Mouse (Mus musculus): ENCODE data around the gene Nsmce3. TPM values are rescaled to one million over a fixed set of nuclear protein-coding genes. Genes with fewer than 3 reads are reported as not detected.
A peak's percentile ranks its signal among the peaks of the same experiment; 100 is the strongest.

The Nsmce3 gene
- polyA plus RNA-seq, 1 experiment from 2014 or later = 13.4 TPM

DNA sequence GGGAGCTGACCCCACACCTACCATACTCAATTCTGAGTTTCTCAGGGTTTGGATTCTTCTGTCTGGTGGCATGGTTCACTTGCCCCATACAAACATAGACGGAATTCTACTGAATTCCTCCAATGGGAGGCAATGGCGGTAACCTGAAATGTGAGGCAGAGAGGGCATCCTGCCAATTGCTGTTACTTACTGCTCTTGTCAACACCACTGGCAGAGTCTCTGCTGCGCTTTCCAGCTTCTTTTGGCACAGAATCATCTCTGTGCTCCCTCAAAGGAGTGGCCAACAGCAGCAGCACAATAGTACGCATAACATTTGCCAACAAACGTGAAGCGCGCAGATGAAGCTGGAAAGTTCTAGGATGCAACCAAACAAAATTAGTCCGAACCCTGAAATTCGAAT is 17.1 kb upstream of the Nsmce3 start:
- 88% methylated on average over 9 of the region's 9 CpGs for WGBS
- H3K9me3 ChIP-seq = no peaks in the 10 kb centered on the region
- H3K4me2 ChIP-seq (replicated peaks) = no peak overlapping the region
- no peak for ATAC-seq (ENCODE audit: insufficient number of reproducible peaks, insufficient read depth, low FRiP score, low TSS enrichment)
- no peaks in the 10 kb centered on the region for H3K36me3 ChIP-seq
- no peaks in the 10 kb centered on the region for H3K4me1 ChIP-seq
- no peaks in the 10 kb centered on the region for H3K27me3 ChIP-seq
- H3K27ac ChIP-seq = no peak overlapping the region
- H3K4me3 ChIP-seq = no peak overlapping the region
- no peak overlapping the region for H3K9ac ChIP-seq

DNA sequence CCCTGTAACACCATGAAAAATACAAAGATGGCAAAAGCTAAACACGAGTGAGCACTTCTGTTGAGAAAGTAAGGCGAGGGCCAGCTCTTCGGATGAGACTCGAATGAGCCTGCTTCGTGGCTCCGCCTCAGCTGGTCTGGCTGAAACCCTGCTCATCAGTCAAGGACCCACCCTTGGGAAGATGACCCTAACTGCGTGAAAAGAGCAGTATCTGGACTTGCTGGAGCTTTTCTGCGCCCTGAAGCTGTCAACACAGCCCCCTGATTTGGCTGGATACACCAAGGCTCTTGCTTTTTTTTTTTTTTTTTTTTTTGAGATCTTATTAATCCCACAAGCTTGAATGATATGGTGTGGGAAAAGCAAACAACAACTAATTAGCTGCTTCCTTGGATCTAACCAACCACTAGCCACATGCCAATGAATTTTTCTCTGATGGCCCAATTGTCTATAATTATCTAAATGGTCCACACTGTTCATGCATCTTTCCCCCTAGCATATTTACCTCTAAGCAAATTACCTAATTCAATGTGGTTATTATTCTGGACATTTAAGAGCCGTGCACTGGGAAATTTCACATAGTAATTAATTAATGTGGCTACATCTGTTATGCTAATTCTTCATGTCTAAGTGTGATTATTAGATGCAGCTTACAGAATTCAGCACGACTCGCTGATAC is 11.5 kb upstream of the Nsmce3 start:
- WGBS = 65% methylated on average over 11 of the region's 11 CpGs
- Histone ChIP-seq H3K9me3 (no peaks in the 10 kb centered on the region), H3K4me3 (no peak overlapping the region), H3K9ac (no peak overlapping the region), H3K4me1 (no peaks in the 10 kb centered on the region), H3K27ac (no peak overlapping the region), H3K4me2 (replicated peaks) (no peak overlapping the region), H3K27me3 (no peaks in the 10 kb centered on the region), H3K36me3 (no peaks in the 10 kb centered on the region)
- no peak for ATAC-seq (ENCODE audit: insufficient number of reproducible peaks, insufficient read depth, low FRiP score, low TSS enrichment)

DNA sequence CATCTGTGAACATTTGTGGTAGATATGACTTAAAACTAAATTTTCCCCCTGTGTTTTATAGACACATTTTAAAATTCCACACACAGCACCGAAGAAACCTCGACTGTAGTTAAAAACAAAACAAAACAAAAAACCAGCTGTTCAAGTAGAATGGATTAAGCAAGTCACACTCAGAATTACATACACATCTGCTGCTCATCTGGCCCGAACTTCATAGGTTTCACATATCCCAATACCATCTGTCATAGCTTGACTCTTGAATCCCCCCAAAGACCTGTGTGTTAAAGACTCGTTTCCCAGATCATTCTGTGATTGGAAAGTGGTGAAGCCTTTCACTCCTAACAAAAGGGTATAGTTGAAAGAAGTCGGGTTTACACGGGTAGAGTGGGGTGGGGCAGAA is 9.4 kb upstream of the Nsmce3 start:
- H3K4me3 ChIP-seq = no peak overlapping the region
- H3K36me3 ChIP-seq = no peaks in the 10 kb centered on the region
- H3K27me3 ChIP-seq = no peaks in the 10 kb centered on the region
- 57% methylated on average over 6 of the region's 6 CpGs for WGBS
- H3K9ac ChIP-seq = no peak overlapping the region
- no peak for ATAC-seq (ENCODE audit: insufficient number of reproducible peaks, insufficient read depth, low FRiP score, low TSS enrichment)
- no peak overlapping the region for H3K4me2 ChIP-seq (replicated peaks)
- H3K4me1 ChIP-seq = no peaks in the 10 kb centered on the region
- H3K9me3 ChIP-seq = no peaks in the 10 kb centered on the region
- no peak overlapping the region for H3K27ac ChIP-seq

DNA sequence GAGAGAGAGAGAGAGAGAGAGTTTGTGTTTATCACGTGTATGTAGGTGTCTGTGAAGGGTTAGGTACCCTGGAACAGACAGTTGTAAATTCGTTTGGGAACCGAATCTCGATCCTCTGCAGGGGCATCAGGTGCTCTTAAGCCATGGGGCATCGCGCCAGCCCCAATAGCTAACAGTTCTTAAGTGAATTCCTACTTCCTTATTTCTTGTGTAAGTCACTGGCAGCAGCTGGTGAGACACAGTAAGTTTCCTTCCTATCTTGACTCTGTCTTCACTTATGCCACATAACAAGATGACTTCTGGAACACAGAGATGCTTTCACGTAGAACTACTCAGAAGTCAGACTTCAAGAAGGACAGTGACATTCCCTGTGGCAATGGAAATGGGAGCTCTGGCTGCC is 8.6 kb upstream of the Nsmce3 start:
- no peak overlapping the region for H3K4me3 ChIP-seq
- H3K27me3 ChIP-seq = no peaks in the 10 kb centered on the region
- H3K9ac ChIP-seq = no peak overlapping the region
- H3K36me3 ChIP-seq = no peaks in the 10 kb centered on the region
- H3K4me1 ChIP-seq = no peaks in the 10 kb centered on the region
- no peak for ATAC-seq (ENCODE audit: insufficient number of reproducible peaks, insufficient read depth, low FRiP score, low TSS enrichment)
- H3K9me3 ChIP-seq = no peaks in the 10 kb centered on the region
- H3K4me2 ChIP-seq (replicated peaks) = no peak overlapping the region
- WGBS = 77% methylated on average over 7 of the region's 7 CpGs
- no peak overlapping the region for H3K27ac ChIP-seq

DNA sequence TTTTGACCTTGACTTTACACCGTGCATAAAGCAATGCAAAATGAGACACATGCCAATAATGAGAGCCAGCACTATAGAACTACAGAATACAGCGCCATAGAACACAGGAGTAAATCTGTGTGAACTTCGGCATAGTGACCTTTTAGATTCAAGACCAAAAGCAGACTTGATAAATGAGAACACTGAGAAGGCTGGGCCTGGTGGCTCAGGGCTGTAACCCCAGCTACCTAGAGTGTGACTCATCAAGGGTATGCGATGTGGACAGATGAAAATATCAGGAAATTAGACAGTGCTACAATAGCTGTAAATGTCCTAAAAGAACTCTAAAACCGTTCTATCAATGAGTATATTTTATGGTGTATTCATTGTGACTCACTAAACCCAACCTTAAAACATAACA is 7.6 kb upstream of the Nsmce3 start:
- 63% methylated on average over 5 of the region's 5 CpGs for WGBS
- H3K4me3 ChIP-seq = no peak overlapping the region
- no peak overlapping the region for H3K27ac ChIP-seq
- no peaks in the 10 kb centered on the region for H3K9me3 ChIP-seq
- H3K9ac ChIP-seq = no peak overlapping the region
- no peaks in the 10 kb centered on the region for H3K27me3 ChIP-seq
- H3K4me1 ChIP-seq = no peaks in the 10 kb centered on the region
- no peak for ATAC-seq (ENCODE audit: insufficient number of reproducible peaks, insufficient read depth, low FRiP score, low TSS enrichment)
- H3K4me2 ChIP-seq (replicated peaks) = no peak overlapping the region
- H3K36me3 ChIP-seq = no peaks in the 10 kb centered on the region

DNA sequence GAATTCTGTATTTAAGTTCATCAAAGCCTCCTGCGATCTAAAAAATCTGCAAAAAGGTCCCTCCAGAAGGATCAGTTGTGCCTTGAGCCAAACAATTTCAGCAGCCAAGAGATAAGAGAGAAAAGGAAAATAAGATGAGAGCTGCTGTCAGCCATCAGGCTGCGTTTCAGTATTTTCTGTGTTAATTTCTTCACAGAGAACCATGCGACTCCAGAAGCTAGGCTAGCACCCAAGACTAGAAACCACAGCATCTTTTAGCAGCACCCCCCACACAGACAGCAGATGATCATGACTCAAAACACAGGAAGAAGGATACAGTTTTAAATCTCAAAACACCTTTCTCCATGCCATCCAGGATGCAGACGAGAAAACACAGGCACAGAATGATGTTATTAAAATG is 2.1 kb upstream of the Nsmce3 start:
- H3K4me3 ChIP-seq = no peak overlapping the region
- no peak overlapping the region for H3K4me2 ChIP-seq (replicated peaks)
- ATAC-seq (ENCODE audit: insufficient number of reproducible peaks, insufficient read depth, low FRiP score, low TSS enrichment) = no peak
- H3K9me3 ChIP-seq = no peaks in the 10 kb centered on the region
- H3K4me1 ChIP-seq = peaks cover 12% of the 10 kb centered on the region
- H3K27me3 ChIP-seq = no peaks in the 10 kb centered on the region
- H3K9ac ChIP-seq = no peak overlapping the region
- no peak overlapping the region for H3K27ac ChIP-seq
- H3K36me3 ChIP-seq = 0 out of 2 replicates have a peak, but pooled peaks cover 3% of the 10 kb centered on the region
- WGBS = 90% methylated on average over 4 of the region's 4 CpGs

DNA sequence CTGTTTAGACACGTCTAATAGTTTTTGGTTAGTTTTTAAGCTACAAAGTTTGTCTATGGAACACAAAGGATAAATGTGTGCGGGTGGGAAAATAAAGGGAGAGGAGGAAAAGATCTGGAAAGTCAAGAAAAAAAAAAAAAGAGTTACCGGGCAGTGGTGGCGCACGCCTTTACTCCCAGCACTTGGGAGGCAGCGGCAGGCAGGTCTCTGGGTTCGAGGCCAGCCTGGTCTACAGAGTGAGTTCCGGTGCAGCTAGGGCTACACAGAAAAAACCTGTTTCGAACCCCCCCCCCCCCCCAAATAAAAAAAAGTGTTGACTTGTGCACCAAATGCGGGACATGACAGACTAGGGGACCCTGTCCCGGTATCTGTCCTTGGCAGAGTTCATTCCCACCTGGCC is 469 bp upstream of the Nsmce3 start:
- ATAC-seq (ENCODE audit: insufficient number of reproducible peaks, insufficient read depth, low FRiP score, low TSS enrichment) = 0 out of 2 replicates have a peak, but pooled peaks have one; percentile 1
- peak overlapping the region; percentile 97; the same call in 1 of the 2 replicates for H3K27ac ChIP-seq
- no peaks in the 10 kb centered on the region for H3K27me3 ChIP-seq
- peaks cover 12% of the 10 kb centered on the region for H3K4me1 ChIP-seq
- peak overlapping the region; percentile 89 for H3K4me3 ChIP-seq
- H3K4me2 ChIP-seq (replicated peaks) = peak overlapping the region; percentile 88
- 42% methylated on average over 11 of the region's 11 CpGs for WGBS
- 0 out of 2 replicates have a peak, but pooled peaks cover 3% of the 10 kb centered on the region for H3K36me3 ChIP-seq
- 0 out of 2 replicates have a peak overlapping the region, but pooled peaks have one; percentile 96 for H3K9ac ChIP-seq
- no peaks in the 10 kb centered on the region for H3K9me3 ChIP-seq

DNA sequence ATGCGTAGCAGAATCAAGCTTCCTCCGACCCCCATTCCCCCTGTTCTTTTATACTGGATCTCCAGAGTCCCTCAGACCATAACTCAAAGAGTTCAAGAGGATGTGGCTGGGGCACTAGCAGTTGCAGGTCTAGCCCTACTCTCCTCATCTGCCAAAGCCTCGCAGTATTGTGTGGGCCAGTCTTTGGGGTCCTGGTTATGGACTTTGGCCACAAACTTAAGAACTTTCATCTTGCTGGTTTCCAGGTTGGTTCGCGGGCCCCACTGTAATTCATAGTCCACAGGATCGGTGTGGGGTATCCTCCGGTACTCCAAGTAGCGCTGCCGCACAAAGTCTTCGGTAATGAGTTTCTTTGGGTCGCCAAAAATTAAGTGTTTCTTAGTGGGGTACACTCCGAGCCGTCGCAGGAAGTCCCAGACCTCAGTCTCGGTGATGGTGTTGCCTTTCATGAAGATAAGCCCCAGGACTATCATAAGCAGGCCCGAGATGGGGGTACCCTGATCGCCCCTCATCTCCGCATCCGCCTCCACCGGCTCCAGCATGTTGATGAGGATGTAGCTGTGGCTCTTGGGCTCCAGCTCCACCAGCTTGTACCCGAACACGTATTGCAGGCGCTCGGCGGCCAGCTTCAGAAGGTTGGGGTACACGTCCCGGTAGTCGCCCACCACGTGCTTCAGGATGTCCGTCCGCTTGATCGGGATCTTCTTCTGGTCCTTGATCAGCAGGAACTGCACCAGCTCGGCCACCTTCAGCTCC is 632 bp downstream of the Nsmce3 start:
- H3K36me3 ChIP-seq = 0 out of 2 replicates have a peak, but pooled peaks cover 3% of the 10 kb centered on the region
- H3K27me3 ChIP-seq = no peaks in the 10 kb centered on the region
- WGBS = 1% methylated on average over 33 of the region's 33 CpGs
- H3K4me3 ChIP-seq = peak overlapping the region; percentile 89
- peak overlapping the region; percentile 96 for H3K9ac ChIP-seq
- H3K4me2 ChIP-seq (replicated peaks) = peak overlapping the region; percentile 88
- peaks cover 12% of the 10 kb centered on the region for H3K4me1 ChIP-seq
- no peaks in the 10 kb centered on the region for H3K9me3 ChIP-seq
- ATAC-seq (ENCODE audit: insufficient number of reproducible peaks, insufficient read depth, low FRiP score, low TSS enrichment) = peak; percentile 44
- H3K27ac ChIP-seq = peak overlapping the region; percentile 97

DNA sequence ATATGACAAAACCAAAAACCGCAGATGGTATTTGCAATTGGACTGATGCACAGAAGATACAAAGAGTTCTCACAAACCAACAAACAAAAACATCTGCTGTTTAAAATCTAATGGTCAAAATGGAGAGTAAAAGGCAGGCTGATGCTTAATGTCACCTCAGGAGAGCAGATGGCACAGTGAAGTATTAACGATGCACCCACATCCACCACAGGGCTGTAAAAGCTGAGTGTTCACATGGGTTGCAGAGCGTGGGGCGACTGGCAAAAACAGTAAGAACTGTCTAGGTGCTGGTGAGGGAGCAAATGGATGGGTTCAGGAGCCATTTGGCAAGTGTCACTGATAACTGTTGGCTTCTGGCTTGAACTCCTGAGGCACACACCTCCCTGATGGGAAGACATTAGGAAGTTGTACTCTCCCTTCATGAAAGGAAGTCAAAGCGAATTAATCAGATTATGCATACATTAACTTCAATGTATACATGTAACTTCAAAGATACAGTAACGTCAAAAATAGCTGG is 3.2 kb downstream of the Nsmce3 start:
- WGBS = 90% methylated on average over 6 of the region's 6 CpGs
- Histone ChIP-seq H3K36me3 (0 out of 2 replicates have a peak, but pooled peaks cover 3% of the 10 kb centered on the region), H3K27ac (no peak overlapping the region), H3K4me1 (peaks cover 12% of the 10 kb centered on the region), H3K9ac (no peak overlapping the region), H3K4me2 (replicated peaks) (no peak overlapping the region), H3K9me3 (no peaks in the 10 kb centered on the region), H3K4me3 (no peak overlapping the region), H3K27me3 (no peaks in the 10 kb centered on the region)
- ATAC-seq (ENCODE audit: insufficient number of reproducible peaks, insufficient read depth, low FRiP score, low TSS enrichment) = no peak

DNA sequence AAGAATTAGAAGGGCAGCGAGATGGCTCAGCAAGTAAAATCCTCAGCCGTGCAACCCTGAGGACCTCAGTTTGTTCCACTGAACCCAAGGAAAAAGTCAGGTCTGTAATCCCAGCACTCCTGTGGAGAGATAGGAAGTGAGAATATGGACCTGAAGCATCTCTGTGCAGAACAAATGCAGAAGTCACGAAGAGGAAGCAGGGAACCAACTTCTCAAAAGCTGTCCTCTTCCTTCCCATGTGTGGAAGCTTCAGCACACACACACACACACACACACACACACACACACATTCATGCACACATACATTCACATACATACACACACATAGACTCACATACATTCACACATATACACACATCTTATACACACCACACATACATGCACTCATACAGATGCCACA is 9.3 kb downstream of the Nsmce3 start:
- Histone ChIP-seq H3K4me2 (replicated peaks) (no peak overlapping the region), H3K36me3 (no peaks in the 10 kb centered on the region), H3K4me1 (no peaks in the 10 kb centered on the region), H3K4me3 (no peak overlapping the region), H3K9ac (no peak overlapping the region), H3K27me3 (no peaks in the 10 kb centered on the region), H3K9me3 (no peaks in the 10 kb centered on the region), H3K27ac (no peak overlapping the region)
- no peak for ATAC-seq (ENCODE audit: insufficient number of reproducible peaks, insufficient read depth, low FRiP score, low TSS enrichment)
- 79% methylated on average over 3 of the region's 3 CpGs for WGBS

DNA sequence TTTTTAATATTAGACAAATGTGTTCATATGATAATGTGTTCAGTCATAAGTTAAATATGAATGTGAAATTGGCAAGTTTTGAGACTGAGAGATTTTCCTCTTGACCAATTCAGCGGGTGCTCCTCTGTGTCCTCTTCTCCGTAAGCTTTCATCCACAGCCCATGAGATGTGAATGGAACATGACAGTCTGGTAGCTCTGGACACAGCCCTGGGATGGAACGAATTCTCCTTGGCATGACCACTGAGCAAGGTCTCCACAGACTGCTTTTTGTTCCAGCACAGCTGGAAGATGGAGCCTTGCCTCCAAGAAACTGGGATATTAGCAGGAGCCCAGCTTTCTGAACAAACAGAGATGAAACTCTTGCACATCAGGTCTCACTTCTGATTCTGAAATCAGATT is 9.8 kb downstream of the Nsmce3 start:
- Histone ChIP-seq H3K36me3 (no peaks in the 10 kb centered on the region), H3K4me2 (replicated peaks) (no peak overlapping the region), H3K9ac (no peak overlapping the region), H3K9me3 (no peaks in the 10 kb centered on the region), H3K4me3 (no peak overlapping the region), H3K4me1 (no peaks in the 10 kb centered on the region), H3K27ac (no peak overlapping the region), H3K27me3 (no peaks in the 10 kb centered on the region)
- WGBS = 74% methylated on average over 3 of the region's 3 CpGs
- no peak for ATAC-seq (ENCODE audit: insufficient number of reproducible peaks, insufficient read depth, low FRiP score, low TSS enrichment)

Measured in embryonic facial prominence, embryonic 12.5 days (tissue).